Mouse (Mus musculus): ENCODE measurements around the gene Rap2a. TPM values are rescaled to one million over a fixed set of nuclear protein-coding genes. Genes with fewer than 3 reads are reported as not detected.

Gene Rap2a
- total and polyA plus RNA-seq, 3 experiments: 1.3 to 1.5 (median 1.4) TPM

DNA sequence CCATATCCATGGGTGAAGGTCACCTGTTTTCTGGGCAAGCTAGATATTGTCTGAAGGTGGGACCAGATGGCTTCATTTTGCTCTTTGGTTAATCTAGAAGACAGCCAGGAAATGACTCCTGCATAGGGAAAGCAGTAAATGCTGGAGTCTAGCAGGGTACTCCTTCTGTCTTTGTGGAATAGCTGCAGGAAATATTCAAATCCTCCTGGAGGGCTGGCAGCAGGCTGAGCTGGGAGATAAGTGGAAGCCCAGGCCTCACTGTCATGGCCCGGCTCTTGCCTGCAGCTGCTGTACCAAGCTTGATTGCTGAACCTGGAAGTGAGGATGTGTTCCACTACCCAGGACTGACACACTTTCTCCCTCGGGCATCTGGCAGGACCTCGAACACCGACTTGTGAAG is 11.4 kb upstream of the Rap2a start:
- dilution Hi-C loops (cut with MboI; ENCODE audit: extremely low pct_ligation_motif_present, extremely low pct_unique_long_range_greater_than_20kb, low sequenced_read_pairs): no loop called here
- H3K9me3 ChIP-seq (replicated peaks; ENCODE audit: low read length): no peaks in the 10 kb centered on the region
- no peaks in the 10 kb centered on the region for H3K79me2 ChIP-seq (replicated peaks; ENCODE audit: control insufficient read depth, extremely low read depth, insufficient read depth, poor library complexity, severe bottlenecking)
- H3K27ac ChIP-seq (ENCODE audit: insufficient read depth, low read depth): no peak overlapping the region
- no peaks in the 10 kb centered on the region for H3K27me3 ChIP-seq (replicated peaks)
- H3K4me3 ChIP-seq (replicated peaks in 1 of 3; ENCODE audit: low read depth in 2 of 3, low read length in 2 of 3, poor library complexity in 1 of 3): no peak overlapping the region
- H3K9ac ChIP-seq (ENCODE audit: insufficient read depth, low read depth): no peak overlapping the region
- no peak overlapping the region for H3K4me2 ChIP-seq (ENCODE audit: insufficient read depth, low read depth, poor library complexity, severe bottlenecking)
- DNase-seq (ENCODE audit: extremely low read depth): no peak
- no peaks in the 10 kb centered on the region for H3K36me3 ChIP-seq (replicated peaks in 1 of 2; ENCODE audit: control insufficient read depth in 1 of 2, insufficient read depth in 1 of 2, low read length in 1 of 2)
- in situ Hi-C loops (cut with MboI; ENCODE audit: low pct_ligation_motif_present, low pct_unique_long_range_greater_than_20kb, low sequenced_read_pairs): no loop called here
- TF ChIP-seq USF1 (IDR thresholded peaks at IDR 0.05; ENCODE audit: low read depth, low read length) (no peak), JUN (IDR thresholded peaks at IDR 0.05; ENCODE audit: insufficient read depth, low read depth, low read length) (no peak), MEF2A (IDR thresholded peaks at IDR 0.05; ENCODE audit: borderline replicate concordance, low read depth, low read length) (no peak), MAZ (IDR thresholded peaks at IDR 0.05; ENCODE audit: low read depth, low read length) (no peak), RAD21 (IDR thresholded peaks at IDR 0.05; ENCODE audit: low read depth, low read length) (no peak), ZMIZ1 (IDR thresholded peaks at IDR 0.05; ENCODE audit: low read depth, low read length) (no peak), RCOR1 (conservative IDR thresholded peaks at IDR 0.05; ENCODE audit: low read depth, low read length) (no peak), PAX5 (IDR thresholded peaks at IDR 0.05; ENCODE audit: low read length) (no peak), MAX (IDR thresholded peaks at IDR 0.05; ENCODE audit: low read length) (no peak), TCF12 (IDR thresholded peaks at IDR 0.05; ENCODE audit: low read depth, low read length) (no peak), SMC3 (IDR thresholded peaks at IDR 0.05; ENCODE audit: low read depth, low read length) (no peak), JUND (conservative IDR thresholded peaks at IDR 0.05; ENCODE audit: low read depth, low read length) (no peak), ELF1 (IDR thresholded peaks at IDR 0.05; ENCODE audit: low read depth, low read length) (no peak), SIN3A (IDR thresholded peaks at IDR 0.05; ENCODE audit: low read length) (no peak), NELFE (IDR thresholded peaks at IDR 0.05; ENCODE audit: low read depth, low read length) (no peak)
- H3K4me1 ChIP-seq (ENCODE audit: control insufficient read depth in 1 of 2, insufficient read depth in 2 of 2): no peaks in the 10 kb centered on the region

DNA sequence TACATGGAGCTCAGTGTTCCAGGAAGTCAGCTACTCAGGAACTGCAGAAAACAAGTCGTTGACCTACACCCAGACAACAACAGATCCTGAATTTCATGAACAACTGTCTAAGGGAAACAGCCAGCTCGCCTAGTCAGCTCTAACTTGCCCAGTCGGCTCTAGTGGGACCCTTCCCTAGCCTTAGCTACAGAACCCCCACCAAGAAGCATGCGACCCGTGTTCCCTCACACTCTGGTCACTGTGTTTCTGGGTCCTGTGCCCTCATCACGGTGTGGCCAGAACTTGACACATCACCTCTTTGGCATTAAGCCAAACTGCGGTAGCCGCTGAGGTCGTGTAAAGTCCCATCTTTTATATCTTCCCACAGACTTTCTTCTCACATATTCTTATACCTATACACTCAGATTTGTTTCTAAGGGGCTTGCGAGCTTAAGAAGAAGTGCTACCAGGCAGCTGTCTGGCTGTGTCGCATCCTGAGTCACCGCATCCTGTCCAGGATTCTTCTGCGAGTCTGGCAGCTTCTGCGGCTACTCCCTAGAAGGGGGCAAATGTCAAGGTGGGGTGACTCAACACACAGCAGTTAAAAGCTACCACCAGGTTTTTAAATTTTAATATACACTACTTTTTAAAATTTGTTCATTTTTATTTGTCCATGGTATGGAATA is 9.0 kb upstream of the Rap2a start:
- dilution Hi-C loops (cut with MboI; ENCODE audit: extremely low pct_ligation_motif_present, extremely low pct_unique_long_range_greater_than_20kb, low sequenced_read_pairs): no loop called here
- in situ Hi-C loops (cut with MboI; ENCODE audit: low pct_ligation_motif_present, low pct_unique_long_range_greater_than_20kb, low sequenced_read_pairs): no loop called here
- no peaks in the 10 kb centered on the region for H3K9me3 ChIP-seq (replicated peaks; ENCODE audit: low read length)

More for the DNA sequence above, 9.0 kb upstream of the Rap2a start:
- Histone ChIP-seq H3K4me2 (ENCODE audit: insufficient read depth, low read depth, poor library complexity, severe bottlenecking) (no peak overlapping the region), H3K27ac (ENCODE audit: insufficient read depth, low read depth) (no peak overlapping the region), H3K4me1 (ENCODE audit: control insufficient read depth in 1 of 2, insufficient read depth in 2 of 2) (no peaks in the 10 kb centered on the region), H3K27me3 (replicated peaks) (no peaks in the 10 kb centered on the region), H3K9ac (ENCODE audit: insufficient read depth, low read depth) (no peak overlapping the region), H3K79me2 (replicated peaks; ENCODE audit: control insufficient read depth, extremely low read depth, insufficient read depth, poor library complexity, severe bottlenecking) (no peaks in the 10 kb centered on the region), H3K4me3 (replicated peaks in 1 of 3; ENCODE audit: low read depth in 2 of 3, low read length in 2 of 3, poor library complexity in 1 of 3) (no peak overlapping the region), H3K36me3 (replicated peaks in 1 of 2; ENCODE audit: control insufficient read depth in 1 of 2, insufficient read depth in 1 of 2, low read length in 1 of 2) (no peaks in the 10 kb centered on the region)
- TF ChIP-seq MYC (IDR thresholded peaks at IDR 0.05; ENCODE audit: low read depth, low read length): no peak
- no peak for TF ChIP-seq ELF1 (IDR thresholded peaks at IDR 0.05; ENCODE audit: low read depth, low read length)
- no peak for TF ChIP-seq E2F4 (IDR thresholded peaks at IDR 0.05; ENCODE audit: insufficient replicate concordance, low read depth, low read length)
- DNase-seq (ENCODE audit: extremely low read depth): no peak

Measured in CH12.LX (cell line).